Mouse (Mus musculus) liver, embryonic 15.5 days (tissue): Measurements from ENCODE around the gene Ctc1. TPM values are rescaled to one million over a fixed set of nuclear protein-coding genes. Genes with fewer than 3 reads are reported as not detected.
A peak's percentile ranks its signal among the peaks of the same experiment; 100 is the strongest.
"Not testable (repeated sequence)": the region's sequence is repeated elsewhere in the genome, so short reads cannot be mapped to it uniquely, and the experiment has no call there.

Source experiments
- ATAC-seq: fragments of 200-750 bp; cut with Nextera tagmentation; 2 replicates; pipeline ENCODE4 v1.8.0; 2017; ENCODE audit warnings: moderate number of reproducible peaks, mild to moderate bottlenecking, moderate library complexity; ENCODE audit not compliant: insufficient read depth
- H3K27ac ChIP-seq: fragments of 300-500 bp; sonication (generic); replicated peaks from 2 replicates; pipeline ENCODE4 v1.5.1; 2015; ENCODE audit warnings: mild to moderate bottlenecking, inconsistent platforms
- H3K27me3 ChIP-seq: fragments of 300-500 bp; sonication (generic); 2 replicates; pipeline ENCODE4 v1.6.1; 2015; ENCODE audit warnings: mild to moderate bottlenecking, inconsistent platforms
- H3K36me3 ChIP-seq: fragments of 300-500 bp; sonication (generic); replicated peaks from 2 replicates; pipeline ENCODE4 v1.6.1; 2015; ENCODE audit warnings: moderate library complexity, mild to moderate bottlenecking, inconsistent platforms
- H3K4me1 ChIP-seq: fragments of 300-500 bp; sonication (generic); replicated peaks from 2 replicates; pipeline ENCODE4 v1.6.1; 2015; ENCODE audit warnings: inconsistent platforms
- H3K4me2 ChIP-seq: fragments of 300-500 bp; sonication (generic); 2 replicates; pipeline ENCODE4 v1.6.1; 2015; ENCODE audit warnings: moderate library complexity, mild to moderate bottlenecking, inconsistent platforms
- H3K4me3 ChIP-seq: fragments of 300-500 bp; sonication (generic); replicated peaks from 2 replicates; pipeline ENCODE4 v1.5.1; 2015; ENCODE audit warnings: mild to moderate bottlenecking, inconsistent platforms
- H3K9ac ChIP-seq: fragments of 300-500 bp; sonication (generic); 2 replicates; pipeline ENCODE4 v1.6.1; 2015; ENCODE audit warnings: moderate library complexity, mild to moderate bottlenecking, inconsistent platforms
- H3K9me3 ChIP-seq: fragments of 300-500 bp; sonication (generic); replicated peaks from 2 replicates; pipeline ENCODE4 v1.6.1; 2016; ENCODE audit warnings: inconsistent platforms
- WGBS: fragments of 180-500 bp; shearing (Covaris S2); methylation state at CpG from one replicate; pipeline ENCODE4 v1.1.7; 2015; ENCODE audit warnings: mixed read lengths; ENCODE audit not compliant: insufficient replicate concordance; 5-methylcytosine and 5-hydroxymethylcytosine counted together
- polyA plus RNA-seq: library from polyadenylated mRNA; unstranded; fragments of >200 nt; fragmentation: Nextera tagmentation; extraction: Ambion mirVana; gene quantifications from 2 replicates; pipeline ENCODE4 v1.2.1, GENCODE M21; 2015

The Ctc1 gene
- 20.5 and 20.9 TPM in 2 replicates for polyA plus RNA-seq

GRCm38 (mm10) chr11:69015644-69016441 lies at the start of gene Ctc1:
Ctc1 (plus strand) TSS chr11:69015911.
- Histone ChIP-seq H3K27me3 (no peaks in the 10 kb centered on the region), H3K9ac (peak within 1 kb of the TSS; percentile 74), H3K4me2 (peak within 1 kb of the TSS; percentile 80), H3K36me3 (peaks cover under 1% of the 10 kb centered on the region; the same call in 1 of the 2 replicates), H3K9me3 (no peaks in the 10 kb centered on the region), H3K4me1 (peaks cover 60% of the 10 kb centered on the region), H3K27ac (peak within 1 kb of the TSS; percentile 93), H3K4me3 (peak within 1 kb of the TSS; percentile 77)
- ATAC-seq = peak; percentile 90
- WGBS = under 1% methylated on average over 38 of the region's 38 CpGs

GRCm38 (mm10) chr11:68966554-68966953 lies 49.2 kb upstream of the Ctc1 start:
- H3K9ac ChIP-seq = no peak overlapping the region
- peaks cover 6% of the 10 kb centered on the region; the same call in 1 of the 2 replicates for H3K27me3 ChIP-seq
- no peak for ATAC-seq
- H3K9me3 ChIP-seq = no peaks in the 10 kb centered on the region
- H3K4me1 ChIP-seq = peaks cover 28% of the 10 kb centered on the region
- WGBS = 37% methylated on average over 1 of the region's 1 CpGs
- no peaks in the 10 kb centered on the region for H3K36me3 ChIP-seq
- no peak overlapping the region for H3K27ac ChIP-seq
- H3K4me2 ChIP-seq = peak overlapping the region; percentile 97; the same call in 1 of the 2 replicates
- no peak overlapping the region; the same call in 1 of the 2 replicates for H3K4me3 ChIP-seq

DNA sequence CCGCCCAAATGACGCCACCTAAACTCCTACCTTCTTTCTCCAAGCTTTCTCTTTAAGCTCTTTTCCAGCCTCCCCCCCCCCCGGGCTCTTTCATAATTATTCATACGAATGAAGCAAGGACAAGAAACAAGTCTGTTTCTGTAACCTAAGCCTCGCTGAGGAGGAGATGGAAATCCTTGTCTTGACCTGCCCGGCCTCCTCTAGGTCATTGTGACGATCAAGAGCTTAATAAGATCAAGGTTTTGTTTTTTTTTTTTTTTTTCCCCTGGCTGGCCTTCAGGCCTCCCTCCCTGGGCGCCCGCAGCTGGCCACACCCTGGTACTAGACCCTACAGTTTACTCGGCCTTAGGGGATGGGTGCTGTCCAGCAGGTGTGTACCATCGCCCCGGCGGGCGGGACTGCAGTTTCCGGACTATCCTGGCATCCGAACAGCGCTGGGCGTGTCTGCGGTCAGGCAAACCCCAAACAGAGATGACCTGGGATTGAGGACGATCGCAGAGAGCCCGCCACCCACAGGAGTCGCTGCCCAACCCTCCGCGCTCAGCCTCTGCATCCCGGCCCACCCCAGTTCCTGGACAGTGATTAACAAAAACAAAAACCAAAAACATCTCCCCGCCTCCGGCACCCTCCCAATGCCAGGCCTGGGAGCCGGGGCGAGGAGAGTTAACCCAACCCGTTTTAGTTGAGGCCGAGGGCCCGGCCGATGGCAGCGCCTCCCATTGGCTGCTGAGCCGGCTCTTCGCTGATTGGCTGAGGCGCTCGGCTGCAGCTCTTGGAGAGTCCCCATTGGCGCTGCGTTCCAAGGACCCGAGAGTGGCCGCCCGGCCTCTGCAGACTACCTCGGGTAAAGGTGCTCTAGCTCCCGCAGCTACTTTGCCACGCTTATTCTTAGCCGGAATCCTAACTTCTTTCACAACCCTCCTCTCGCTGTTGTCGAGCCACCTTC lies 48.1 kb upstream of the Ctc1 start, which contains the start of gene Slc25a35:
Slc25a35 (plus strand) TSS at position 795 of the 946 bp plus-strand sequence.
- Histone ChIP-seq H3K9me3 (no peaks in the 10 kb centered on the region), H3K4me3 (peak within 1 kb of the TSS; percentile 74), H3K9ac (peak within 1 kb of the TSS; percentile 61), H3K27ac (peak within 1 kb of the TSS; percentile 82), H3K4me1 (peaks cover 29% of the 10 kb centered on the region), H3K4me2 (peak within 1 kb of the TSS; percentile 97), H3K36me3 (no peaks in the 10 kb centered on the region), H3K27me3 (peaks cover 6% of the 10 kb centered on the region; the same call in 1 of the 2 replicates)
- under 1% methylated on average over 50 of the region's 50 CpGs for WGBS
- ATAC-seq = peak; percentile 98

GRCm38 (mm10) chr11:68968752-68969151 lies 47.0 kb upstream of the Ctc1 start:
- Histone ChIP-seq H3K4me3 (no peak overlapping the region), H3K9ac (no peak overlapping the region; the same call in 1 of the 2 replicates), H3K27ac (no peak overlapping the region), H3K27me3 (peaks cover 6% of the 10 kb centered on the region; the same call in 1 of the 2 replicates), H3K4me1 (peaks cover 39% of the 10 kb centered on the region), H3K4me2 (peak overlapping the region; percentile 97), H3K9me3 (no peaks in the 10 kb centered on the region), H3K36me3 (no peaks in the 10 kb centered on the region)
- no peak for ATAC-seq
- WGBS = 80% methylated on average over 11 of the region's 11 CpGs

DNA sequence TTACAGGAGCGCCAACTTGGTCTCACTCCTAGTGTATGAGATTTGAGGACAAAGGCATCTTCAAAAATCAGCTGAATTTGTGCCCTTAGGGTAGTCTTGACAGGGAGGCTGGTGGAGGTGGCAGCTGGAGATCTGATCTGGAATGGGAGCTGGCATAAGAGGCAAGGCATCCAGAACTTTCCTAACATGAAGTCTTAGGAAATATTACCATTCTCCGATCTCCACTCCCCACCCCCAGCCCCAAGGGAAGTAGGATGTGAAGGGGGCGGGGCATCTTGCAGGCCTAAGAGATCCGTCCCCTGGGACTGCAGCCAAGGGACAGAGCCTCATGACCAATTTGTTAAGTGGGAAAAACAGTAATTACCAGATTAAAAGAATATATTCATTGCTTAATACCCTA lies 45.5 kb upstream of the Ctc1 start:
- no peak overlapping the region for H3K9ac ChIP-seq
- H3K4me2 ChIP-seq = no peak overlapping the region

DNA sequence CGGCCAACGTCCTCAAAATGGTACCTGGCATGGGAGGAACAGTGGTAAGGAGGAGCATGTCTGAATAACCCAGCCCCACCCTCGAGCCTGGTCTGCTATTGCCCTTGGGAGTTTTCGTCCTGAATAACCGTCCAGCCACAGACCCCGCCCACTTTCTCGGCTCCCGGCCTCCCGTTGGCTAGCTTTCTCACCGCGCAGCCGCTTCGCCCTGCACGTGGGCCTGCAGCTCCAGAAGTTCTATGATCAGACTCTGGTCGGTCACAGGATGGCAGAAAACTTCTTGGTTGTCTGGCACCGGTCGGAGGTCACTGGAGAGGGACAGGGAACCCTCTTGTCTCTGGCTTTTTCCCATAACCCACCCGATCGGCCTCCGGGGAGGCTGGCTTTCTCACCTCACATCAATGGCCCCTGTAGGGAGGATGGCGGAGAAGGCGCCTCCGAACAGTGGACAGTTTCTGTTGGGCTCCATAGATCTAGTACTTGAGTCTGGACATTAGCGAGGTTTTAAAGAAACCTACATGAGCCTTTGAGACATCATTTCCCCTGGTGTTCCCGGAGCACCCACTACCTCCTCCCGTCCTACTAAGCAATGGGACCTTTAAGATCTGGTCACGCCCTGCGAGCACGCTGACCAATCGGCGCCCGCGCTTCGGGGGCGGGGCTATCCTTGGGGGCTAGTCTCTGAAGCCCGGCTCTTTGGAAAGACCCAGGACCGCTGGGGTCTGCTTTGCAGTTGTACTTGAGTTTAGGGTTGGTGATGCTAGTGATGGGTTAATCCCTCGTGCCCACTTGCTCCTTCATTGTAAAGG lies 42.3 kb upstream of the Ctc1 start:
- ATAC-seq = peak; percentile 88
- H3K27me3 ChIP-seq, H3K9me3 ChIP-seq, H3K36me3 ChIP-seq, H3K27ac ChIP-seq: not testable (repeated sequence)
- Histone ChIP-seq H3K4me3 (peak overlapping the region; percentile 56), H3K4me2 (peak overlapping the region; percentile 80), H3K9ac (peak overlapping the region; percentile 18; the same call in 1 of the 2 replicates), H3K4me1 (peaks cover 25% of the 10 kb centered on the region)
- under 1% methylated on average over 38 of the region's 38 CpGs for WGBS

More for the DNA sequence above, 45.5 kb upstream of the Ctc1 start:
- Histone ChIP-seq H3K9me3 (no peaks in the 10 kb centered on the region), H3K4me3 (no peak overlapping the region), H3K4me1 (peaks cover 45% of the 10 kb centered on the region), H3K36me3 (no peaks in the 10 kb centered on the region), H3K27ac (no peak overlapping the region), H3K27me3 (peaks cover 6% of the 10 kb centered on the region; the same call in 1 of the 2 replicates)
- ATAC-seq = no peak
- 73% methylated on average over 4 of the region's 4 CpGs for WGBS

GRCm38 (mm10) chr11:68974059-68974450 lies 41.7 kb upstream of the Ctc1 start:
- Histone ChIP-seq H3K27ac (no peak overlapping the region), H3K9ac (no peak overlapping the region), H3K36me3 (no peaks in the 10 kb centered on the region), H3K27me3 (no peaks in the 10 kb centered on the region; the same call in 1 of the 2 replicates), H3K4me2 (peak overlapping the region; percentile 80), H3K9me3 (no peaks in the 10 kb centered on the region), H3K4me1 (peaks cover 20% of the 10 kb centered on the region), H3K4me3 (peak overlapping the region; percentile 56)
- no peak for ATAC-seq
- 42% methylated on average over 6 of the region's 6 CpGs for WGBS

DNA sequence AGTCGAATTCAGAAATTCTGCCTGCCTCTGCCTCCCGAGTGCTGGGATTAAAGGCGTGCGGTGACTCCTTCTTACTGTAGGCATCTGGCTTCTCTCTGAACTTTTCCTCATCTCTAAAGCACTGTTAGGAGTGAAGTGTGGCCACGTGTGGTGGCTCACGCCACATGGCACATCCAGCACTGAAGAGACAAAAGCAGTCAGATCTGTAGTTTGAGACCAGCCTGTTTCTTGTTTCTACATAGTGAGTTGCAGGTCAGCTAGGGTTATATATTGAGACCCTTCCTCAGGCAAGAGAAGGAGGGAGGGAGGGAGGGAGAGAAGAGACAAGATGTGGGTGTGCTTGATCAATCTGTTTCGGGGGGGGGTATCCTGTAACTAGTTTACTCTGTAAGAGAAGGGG lies 40.6 kb upstream of the Ctc1 start, which contains the start of gene Rangrf:
Rangrf (minus strand) TSS at position 101 of the 400 bp plus-strand sequence.
- Histone ChIP-seq H3K9ac (no peak within 1 kb of the TSS), H3K27ac (no peak within 1 kb of the TSS), H3K4me2 (peak within 1 kb of the TSS; percentile 80), H3K4me1 (peaks cover 26% of the 10 kb centered on the region), H3K4me3 (peak within 1 kb of the TSS; percentile 56), H3K9me3 (no peaks in the 10 kb centered on the region), H3K36me3 (no peaks in the 10 kb centered on the region), H3K27me3 (no peaks in the 10 kb centered on the region; the same call in 1 of the 2 replicates)
- WGBS = 72% methylated on average over 7 of the region's 7 CpGs
- ATAC-seq = no peak

DNA sequence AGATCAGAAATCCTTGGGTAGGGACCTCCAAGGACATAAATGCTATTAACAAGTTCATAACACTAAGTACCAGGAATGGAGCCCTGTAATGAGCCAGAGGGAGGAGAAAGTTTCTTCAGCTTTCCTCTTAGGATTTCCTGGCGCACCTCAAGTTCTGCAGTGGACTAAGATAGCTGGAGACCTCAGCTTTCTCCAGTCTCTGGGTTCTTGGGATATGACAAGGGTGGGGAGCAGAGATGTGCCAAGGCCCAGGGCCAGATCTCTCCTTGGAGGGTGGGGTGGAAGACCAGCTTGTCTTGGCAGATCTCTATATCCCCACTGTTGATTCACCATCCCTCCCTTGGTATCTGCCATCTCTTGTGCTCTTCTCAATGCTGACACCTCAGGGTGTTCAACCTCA lies 40.1 kb upstream of the Ctc1 start:
- Histone ChIP-seq H3K4me2 (no peak overlapping the region), H3K36me3 (no peaks in the 10 kb centered on the region), H3K9me3 (no peaks in the 10 kb centered on the region), H3K27me3 (no peaks in the 10 kb centered on the region; the same call in 1 of the 2 replicates), H3K27ac (no peak overlapping the region), H3K9ac (no peak overlapping the region), H3K4me1 (peaks cover 26% of the 10 kb centered on the region), H3K4me3 (no peak overlapping the region)
- 78% methylated on average over 1 of the region's 1 CpGs for WGBS
- no peak for ATAC-seq

DNA sequence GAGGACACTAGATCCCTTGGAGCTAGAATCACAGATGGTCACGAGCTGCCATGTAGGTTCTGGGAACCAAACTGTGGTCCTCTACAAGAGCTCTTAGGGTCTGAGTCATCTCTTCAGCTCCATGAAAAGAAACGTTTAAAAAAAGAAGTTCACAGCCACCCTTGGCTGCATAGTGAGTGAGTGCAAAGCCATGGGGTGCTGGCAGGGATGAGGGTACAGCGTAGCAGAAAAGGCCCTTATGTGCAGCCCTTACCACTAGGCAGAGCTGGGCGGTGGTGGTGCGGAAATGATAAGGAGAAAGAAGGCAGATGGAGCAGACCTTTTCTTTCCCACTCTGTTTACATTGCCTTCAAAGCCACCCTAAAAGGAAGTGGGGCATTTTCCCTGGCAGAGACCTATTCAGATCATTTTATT lies 36.4 kb upstream of the Ctc1 start:
- no peak overlapping the region for H3K27ac ChIP-seq
- peaks cover 9% of the 10 kb centered on the region for H3K4me1 ChIP-seq
- 25% methylated on average over 5 of the region's 5 CpGs for WGBS
- H3K27me3 ChIP-seq = no peaks in the 10 kb centered on the region; the same call in 1 of the 2 replicates
- H3K9ac ChIP-seq = no peak overlapping the region
- H3K4me2 ChIP-seq = no peak overlapping the region
- no peaks in the 10 kb centered on the region for H3K9me3 ChIP-seq
- no peak overlapping the region for H3K4me3 ChIP-seq
- H3K36me3 ChIP-seq = no peaks in the 10 kb centered on the region
- ATAC-seq = no peak
